Mouse (Mus musculus) thymus, postnatal 36 days (tissue): Measurements from ENCODE around the gene Pla2g4f.

ENCODE experiments used
- DNase-seq, 2 experiments: peaks; one replicate each; pipeline ENCODE4 v3.0.0; 2022; ENCODE audit warnings: mixed read lengths in 2 of 2

Pla2g4f gene

GRCm38 (mm10) chr2:120313976-120314375 lies at the start of gene Pla2g4f:
Pla2g4f (minus strand) TSS chr2:120314165.
- DNase-seq = no peak

DNA sequence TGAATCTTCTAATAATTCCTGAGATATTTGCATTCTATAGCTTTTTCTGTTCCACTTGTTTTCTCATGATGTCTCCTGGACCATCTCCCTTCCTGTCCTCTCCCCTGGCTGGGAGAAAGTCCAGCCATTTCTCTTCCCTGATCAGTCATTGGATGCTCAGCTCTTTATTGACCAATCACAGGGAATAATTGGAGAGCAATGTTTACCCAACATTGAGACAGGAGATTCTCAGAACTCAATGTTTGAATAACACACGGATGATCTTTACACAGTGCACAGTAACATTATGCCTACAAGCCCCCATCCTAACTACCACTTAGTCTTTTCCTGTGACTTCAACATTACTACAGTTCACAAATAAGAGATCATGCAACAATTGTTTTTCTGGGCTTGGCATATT lies 46.5 kb upstream of the Pla2g4f start:
- DNase-seq = no peak

GRCm38 (mm10) chr2:120352682-120353646 lies 39.0 kb upstream of the Pla2g4f start, which contains the start of gene Vps39:
Vps39 (minus strand) TSS chr2:120353137.
- DNase-seq = peak; percentile 87 to 90

GRCm38 (mm10) chr2:120351321-120351720 lies 37.4 kb upstream of the Pla2g4f start:
- no peak for DNase-seq

- peak; percentile 8 to 22 for DNase-seq
Measured at GRCm38 (mm10) chr2:120348120-120348519, 34.2 kb upstream of the Pla2g4f start.

GRCm38 (mm10) chr2:120341741-120342140 lies 27.8 kb upstream of the Pla2g4f start:
- no peak for DNase-seq

DNA sequence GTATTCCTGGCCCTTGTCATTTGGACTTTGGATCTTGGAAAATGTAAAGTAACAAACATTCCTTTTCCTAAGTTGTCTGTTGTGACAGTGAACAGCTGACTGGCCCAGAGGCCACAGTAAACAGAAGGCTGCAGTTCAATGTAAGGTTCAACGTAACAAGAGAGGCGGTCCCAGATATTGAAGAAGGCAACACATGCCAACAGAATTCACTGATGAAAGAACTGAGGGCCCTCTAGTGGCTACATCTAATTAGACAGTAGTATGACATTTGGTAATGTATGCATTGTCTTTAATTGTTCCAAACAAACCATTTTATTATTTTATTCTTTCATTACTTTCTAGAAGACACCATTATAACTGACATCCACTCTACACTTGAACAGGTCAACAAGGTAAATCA lies 23.9 kb upstream of the Pla2g4f start:
- DNase-seq = no peak

DNA sequence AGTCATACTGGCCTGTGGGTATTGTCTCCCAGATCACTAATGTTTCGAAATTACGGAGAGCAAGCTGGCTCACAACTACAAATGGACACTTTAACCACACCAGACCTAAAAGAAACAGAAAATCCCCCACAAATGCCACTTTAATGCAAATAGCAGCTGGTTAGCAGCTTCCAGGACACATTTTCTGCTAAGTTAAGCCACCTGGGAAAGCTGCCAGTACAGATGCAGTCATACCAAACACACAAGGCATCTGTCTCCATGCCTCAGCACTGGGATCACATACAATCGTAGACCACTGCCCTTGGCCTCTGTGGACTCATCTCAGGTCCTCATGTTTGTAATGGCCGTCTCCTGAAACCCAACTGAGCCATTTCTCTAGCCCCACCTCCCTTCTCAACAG lies 17.6 kb upstream of the Pla2g4f start:
- no peak for DNase-seq

GRCm38 (mm10) chr2:120315077-120315476 lies 1.1 kb upstream of the Pla2g4f start:
- DNase-seq = no peak

GRCm38 (mm10) chr2:120314487-120314886 lies 522 bp upstream of the Pla2g4f start:
- no peak for DNase-seq

DNA sequence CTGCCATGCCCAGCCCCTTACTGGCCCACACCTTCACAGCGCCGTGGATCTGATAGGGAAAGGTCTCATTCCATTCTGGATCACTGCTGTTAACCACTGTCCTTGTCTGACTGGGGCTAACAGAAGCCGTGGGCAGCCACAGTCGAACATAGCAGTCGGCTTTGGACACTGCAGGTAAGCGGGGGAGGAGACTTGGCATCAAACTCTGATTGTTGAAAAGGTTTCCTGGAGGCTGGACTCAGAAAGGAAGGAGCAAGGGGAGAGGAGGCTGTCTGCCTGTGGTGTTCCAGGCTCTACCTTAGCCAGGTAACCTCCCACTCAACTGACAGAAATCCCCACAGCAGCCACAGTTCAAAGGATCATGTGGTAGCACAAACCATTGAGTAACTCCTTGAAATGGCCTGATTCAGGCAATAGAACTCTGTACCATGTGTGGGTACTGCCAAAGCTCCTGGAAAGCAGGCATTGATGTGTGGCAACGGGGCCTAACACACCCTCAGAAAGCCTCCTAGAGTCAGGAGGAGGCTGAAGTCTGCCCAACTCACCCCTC lies 1.6 kb downstream of the Pla2g4f start:
- no peak for DNase-seq

DNA sequence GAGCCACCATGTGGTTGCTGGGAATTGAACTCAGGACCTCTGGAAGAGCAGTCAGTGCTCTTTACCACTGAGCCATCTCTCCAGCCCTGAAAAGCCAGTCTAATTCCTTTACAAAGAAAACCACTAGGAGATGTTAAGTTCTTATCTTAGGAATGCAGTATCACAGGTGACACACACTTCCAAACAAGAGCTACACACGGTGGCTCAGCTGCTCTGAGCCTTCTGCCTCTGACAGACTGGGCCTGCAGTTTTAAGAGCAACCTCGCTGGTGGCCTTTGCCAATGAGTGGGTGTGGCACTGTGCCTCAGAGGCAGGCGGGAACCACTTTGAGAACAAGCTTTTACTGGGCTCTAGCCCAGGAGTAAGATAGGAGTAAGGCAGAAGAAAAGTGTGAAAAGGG lies 9.9 kb downstream of the Pla2g4f start:
- DNase-seq = no peak

- no peak for DNase-seq
Measured at GRCm38 (mm10) chr2:120301076-120301475, 12.9 kb downstream of the Pla2g4f start.

DNA sequence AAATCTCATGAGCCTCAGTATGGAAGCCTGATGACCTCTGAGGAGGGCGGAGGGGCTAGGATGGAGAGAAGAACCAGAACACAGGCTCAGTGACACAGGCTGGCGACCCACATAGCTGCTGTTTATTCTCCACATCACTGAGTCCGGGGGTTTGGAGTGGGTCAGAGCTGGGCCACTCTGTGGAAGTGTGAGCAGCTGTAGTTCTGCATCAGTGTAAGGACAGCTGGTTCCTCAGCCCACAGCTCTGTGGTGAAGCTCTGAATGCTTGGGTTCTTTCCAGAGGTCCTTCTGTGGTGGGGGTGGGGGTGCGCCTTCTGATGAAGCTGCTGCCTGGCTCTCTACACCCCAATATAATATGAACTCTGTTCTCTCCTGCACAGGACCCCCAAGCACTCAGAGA lies 14.1 kb downstream of the Pla2g4f start:
- no peak for DNase-seq

DNA sequence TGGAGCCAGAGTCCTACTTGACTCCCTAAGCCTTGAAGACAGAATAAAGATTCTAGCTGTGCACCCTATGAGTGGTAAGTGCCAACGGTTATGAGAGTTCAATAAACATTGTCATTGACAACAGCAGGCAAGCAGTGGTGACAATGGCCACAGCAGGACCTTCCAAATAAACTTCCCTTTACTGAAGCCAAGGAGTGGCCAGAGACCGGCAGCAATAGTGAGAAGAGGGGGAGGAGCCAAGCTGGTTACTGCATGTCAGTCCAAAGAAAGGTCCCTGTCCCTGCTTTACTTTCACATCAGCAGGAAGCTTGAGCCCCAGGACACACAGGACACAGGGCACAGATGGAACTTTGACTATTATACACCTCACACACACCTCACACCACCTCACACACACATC lies 17.8 kb downstream of the Pla2g4f start:
- no peak for DNase-seq

- no peak for DNase-seq
Measured at GRCm38 (mm10) chr2:120291471-120292078, 22.4 kb downstream of the Pla2g4f start.

GRCm38 (mm10) chr2:120288995-120289394 lies 25.0 kb downstream of the Pla2g4f start, which contains the start of gene Pla2g4d:
Pla2g4d (minus strand) TSS chr2:120289197.
- no peak for DNase-seq

DNA sequence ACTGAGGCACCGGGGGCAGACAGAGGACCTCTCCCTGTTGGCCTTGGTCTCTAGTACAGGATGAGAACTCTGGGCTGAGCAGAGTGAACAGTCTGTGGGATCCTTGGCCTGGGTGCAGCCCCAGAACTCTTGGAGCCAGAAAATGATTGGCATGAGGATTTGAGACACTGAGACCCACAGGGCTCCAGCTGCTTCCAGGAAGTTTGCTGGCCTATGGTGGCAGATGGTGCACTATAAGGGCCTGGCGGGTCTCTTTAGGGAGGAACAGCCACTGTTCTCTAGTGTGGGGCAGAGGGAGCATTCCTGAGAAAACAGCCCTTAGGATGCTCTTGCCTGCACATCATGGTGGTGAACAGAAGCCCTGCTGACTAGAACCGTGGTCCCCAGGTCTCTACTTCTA lies 25.6 kb downstream of the Pla2g4f start:
- no peak for DNase-seq

DNA sequence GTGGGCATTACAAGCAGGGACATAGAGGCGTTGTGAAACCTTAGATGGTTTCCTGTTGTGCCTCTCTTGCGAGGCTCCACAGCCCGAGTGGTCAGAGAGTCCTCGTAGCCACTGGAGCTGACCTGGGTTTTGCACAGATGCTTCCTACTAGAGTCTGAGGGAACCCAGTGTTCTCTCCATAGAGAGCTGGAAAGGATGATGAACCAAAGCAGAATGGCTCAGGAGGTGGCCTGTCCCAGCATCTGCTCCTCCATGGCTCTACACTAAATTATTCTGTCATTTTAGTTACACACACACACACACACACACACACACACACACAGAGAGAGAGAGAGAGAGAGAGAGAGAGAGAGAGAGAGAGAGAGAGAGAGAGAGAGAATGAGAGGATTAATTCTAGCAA lies 28.3 kb downstream of the Pla2g4f start:
- DNase-seq = no peak

- DNase-seq = no peak
Measured at GRCm38 (mm10) chr2:120284705-120285104, 29.3 kb downstream of the Pla2g4f start.

DNA sequence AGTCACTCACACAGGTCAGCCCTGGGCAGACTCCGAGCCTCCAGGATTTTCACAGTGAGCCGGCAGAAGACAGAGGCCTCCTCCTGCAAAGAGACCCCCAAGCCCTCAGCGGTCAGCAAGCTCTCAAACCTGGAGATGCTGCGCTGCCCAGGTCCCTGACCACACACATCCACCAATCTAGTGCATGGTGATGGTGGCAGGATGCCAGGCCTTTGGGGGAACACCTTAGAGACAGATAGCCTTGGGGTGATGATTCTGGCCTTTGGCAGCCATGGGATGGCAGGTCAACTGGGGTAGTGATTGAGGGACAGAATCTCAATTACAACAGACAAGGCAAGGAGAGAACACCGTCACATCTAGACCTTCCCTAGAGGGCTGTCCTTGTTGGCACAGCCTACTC lies 29.9 kb downstream of the Pla2g4f start:
- DNase-seq = no peak

GRCm38 (mm10) chr2:120283550-120283949 lies 30.4 kb downstream of the Pla2g4f start:
- DNase-seq = no peak

DNA sequence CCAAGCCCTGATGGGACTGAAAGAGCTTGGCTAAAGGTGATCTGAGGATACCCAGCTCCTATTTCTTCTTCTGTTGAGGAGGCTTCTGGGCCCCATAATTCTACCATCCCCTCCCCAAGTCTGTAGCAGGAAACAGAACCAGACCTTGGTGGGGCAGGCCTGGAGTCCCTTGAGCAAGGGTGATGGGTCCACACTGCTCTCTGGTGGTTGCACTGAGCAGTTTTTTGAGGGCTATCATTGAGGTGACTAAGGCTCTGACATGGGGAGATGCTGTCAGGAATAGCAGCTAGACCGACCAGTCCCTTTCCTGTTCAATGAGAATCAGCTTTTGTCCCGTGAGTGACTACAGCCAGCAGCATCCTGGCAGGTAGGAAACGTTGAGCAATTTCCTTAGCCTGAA lies 32.7 kb downstream of the Pla2g4f start:
- DNase-seq = no peak

DNA sequence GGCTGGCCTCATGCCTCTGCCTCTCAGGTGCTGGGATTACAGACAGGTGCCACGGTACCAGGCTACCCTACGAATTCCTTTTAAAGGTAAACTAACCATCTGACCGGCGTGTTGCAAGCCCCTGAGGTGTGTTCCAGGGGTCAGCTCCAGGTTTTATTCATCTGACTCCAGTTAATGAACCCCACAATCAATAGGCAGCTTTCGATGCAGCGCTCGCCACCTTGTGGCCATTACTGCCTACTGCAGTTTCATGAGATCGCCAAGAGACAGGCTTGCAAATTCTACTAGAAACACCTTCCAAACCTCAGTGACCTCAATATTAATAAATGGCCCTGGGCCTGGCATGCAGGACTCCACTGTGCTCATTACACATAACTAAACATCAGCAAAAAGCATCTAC lies 34.0 kb downstream of the Pla2g4f start:
- peak; percentile 28 to 46 for DNase-seq
